Mouse (Mus musculus) left cerebral cortex, postnatal 36 days (tissue): ENCODE results near the gene Itprid1. TPM values are rescaled to one million over a fixed set of nuclear protein-coding genes. Genes with fewer than 3 reads are reported as not detected.
A peak's percentile ranks its signal among the peaks of the same experiment; 100 is the strongest.

Experiments used
- DNase-seq, 2 experiments: peaks; one replicate each; pipeline ENCODE4 v3.0.0; 2021 to 2022; ENCODE audit warnings: low spot score in 2 of 2, mixed read lengths in 1 of 2
- intact Hi-C: fragments of 180-260 bp; cut with DNase I; formaldehyde crosslinking; loops from one replicate; pipeline ENCODE4 v1.15.1; 2025
- total RNA-seq, 2 experiments: library from RNA; stranded (reverse); gene quantifications; 2 replicates each; pipeline ENCODE4 v1.2.3; 2021

Gene Itprid1
- total RNA-seq: 1 to 10 TPM; 1.2 to 2.1 TPM

DNA sequence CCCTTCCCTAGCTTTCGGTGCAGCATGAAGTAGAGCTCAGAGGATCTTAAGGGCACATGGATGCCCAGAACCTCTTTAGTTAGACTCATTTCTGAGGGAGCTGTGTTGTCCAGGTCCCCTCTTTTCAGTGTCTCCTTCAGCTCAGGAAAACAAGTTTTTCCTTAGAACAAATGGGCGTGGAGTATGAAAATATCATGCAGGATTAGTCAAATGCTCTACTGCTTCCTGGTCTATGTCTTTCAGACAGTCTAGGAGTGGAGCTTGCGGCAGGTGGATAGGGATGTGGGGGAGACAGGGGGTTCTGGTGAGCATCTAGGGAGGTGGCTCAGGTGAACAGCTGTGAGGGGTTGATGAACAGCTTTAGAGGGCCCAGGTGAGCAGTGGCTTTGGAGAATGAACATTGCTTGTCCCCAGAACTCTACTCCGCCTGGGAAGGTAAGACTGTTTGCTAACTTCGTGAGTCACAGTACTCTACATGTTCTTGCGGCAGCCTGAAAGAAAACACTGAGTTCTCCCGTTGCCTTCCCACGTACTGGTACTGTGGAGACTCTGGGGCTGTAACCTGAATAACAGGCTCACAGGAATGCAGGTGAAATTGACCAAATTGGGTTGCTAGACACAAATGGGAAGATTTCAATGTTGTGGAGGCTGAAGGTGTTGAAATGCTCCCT, at the start of gene Itprid1:
TSS of gene Itprid1 (plus strand) at position 246 of the 671 bp plus-strand sequence.
- intact Hi-C loops: no loop called here
- DNase-seq: peak in 1 of 2 experiments; percentile 15

DNA sequence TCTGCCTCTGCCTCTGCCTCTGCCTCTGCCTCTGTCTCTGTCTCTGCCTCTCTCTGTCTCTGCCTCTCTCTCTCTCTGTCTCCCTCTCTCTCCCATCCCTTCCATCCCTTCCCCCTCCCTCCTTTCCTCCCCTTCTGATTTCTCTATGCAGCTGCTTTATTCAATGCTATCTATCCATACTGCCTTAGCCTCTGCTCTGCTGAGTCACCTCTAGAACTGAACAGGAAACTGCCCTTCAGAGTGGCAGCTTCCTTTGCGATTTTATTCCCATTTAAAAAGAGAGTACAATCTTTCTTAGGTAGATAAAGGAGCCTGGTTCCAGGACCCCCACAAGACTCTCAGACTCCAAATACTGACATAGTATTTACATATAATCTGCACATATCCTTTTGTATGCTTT, 47.1 kb upstream of the Itprid1 start:
- intact Hi-C loops: no loop called here

GRCm38 (mm10) chr6:55791852-55792496, 44.7 kb upstream of the Itprid1 start:
- intact Hi-C loops: no loop called here
- DNase-seq: no peak

More for the DNA sequence above, 47.1 kb upstream of the Itprid1 start:
- DNase-seq: no peak

GRCm38 (mm10) chr6:55792536-55792935, 44.2 kb upstream of the Itprid1 start:
- peak in 1 of 2 experiments; percentile 43 for DNase-seq
- intact Hi-C loops: no loop called here

DNA sequence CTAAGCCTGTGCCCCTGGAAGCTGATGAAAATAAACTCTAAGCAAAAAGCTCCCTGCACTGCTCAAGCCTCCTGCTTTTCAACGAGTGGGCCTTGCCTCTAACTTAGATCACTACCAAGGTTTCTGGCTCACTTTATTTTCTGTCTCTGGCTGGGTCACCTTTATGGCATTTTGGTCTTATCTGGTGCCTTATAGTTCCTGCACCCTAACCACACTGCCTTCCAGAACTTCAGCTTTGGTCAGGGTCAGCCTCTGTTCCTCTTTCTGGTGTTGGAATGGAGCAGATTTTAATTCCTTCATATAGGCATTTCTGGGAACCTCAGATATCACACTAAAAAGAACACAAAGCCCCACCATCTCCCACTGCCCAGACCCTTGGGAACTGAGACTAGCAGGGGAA, 34.0 kb upstream of the Itprid1 start:
- intact Hi-C loops: loop anchor here (5.0 to 10.0 kb wide), 3 partner anchors 85 to 238 kb away; partner anchors contain the start of gene Neurod6
- DNase-seq: no peak

GRCm38 (mm10) chr6:55803357-55803756, 33.3 kb upstream of the Itprid1 start:
- intact Hi-C loops: loop anchor here (5.0 to 10.0 kb wide), 3 partner anchors 86 to 239 kb away; partner anchors contain the start of gene Neurod6
- no peak for DNase-seq

DNA sequence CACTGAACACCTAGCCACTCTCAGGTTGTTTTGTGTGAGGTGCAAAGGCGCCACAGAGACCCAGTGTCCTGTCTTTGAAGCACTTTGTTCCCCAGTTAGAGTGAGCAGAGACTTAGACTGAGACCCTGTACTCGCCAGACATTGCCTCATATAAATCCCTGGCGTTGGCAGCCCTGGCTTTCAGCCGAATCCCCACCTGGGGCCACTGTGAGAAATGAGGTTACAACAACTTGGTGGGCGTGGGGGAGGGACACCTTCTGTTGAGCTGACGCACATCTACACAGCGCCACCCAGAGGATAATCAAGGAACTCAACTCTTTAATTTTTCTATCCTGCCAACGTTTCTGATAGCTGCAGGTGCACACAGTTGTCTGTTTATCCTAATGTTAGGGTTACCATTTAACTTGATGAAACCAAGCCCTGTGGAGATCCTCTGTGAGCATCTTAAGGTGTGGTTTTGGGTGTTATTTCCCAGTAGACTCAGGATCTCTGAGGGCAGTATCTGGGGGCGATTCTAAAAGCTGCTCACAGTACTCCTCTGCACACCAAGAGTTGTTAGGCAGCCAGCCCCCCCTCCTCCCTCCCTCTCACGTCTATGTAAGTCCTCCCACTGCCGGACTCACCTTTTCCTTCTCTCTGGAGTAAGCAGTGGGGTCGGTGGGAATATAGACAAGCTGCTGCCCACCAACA, 32.6 kb upstream of the Itprid1 start:
- intact Hi-C loops: loop anchor here (5.0 to 10.0 kb wide), 3 partner anchors 87 to 239 kb away; partner anchors contain the start of gene Neurod6
- peak; percentile 70 for DNase-seq

- intact Hi-C loops: loop anchor here (5.0 to 10.0 kb wide), 3 partner anchors 87 to 240 kb away; partner anchors contain the start of gene Neurod6
- peak in 1 of 2 experiments; percentile 48 for DNase-seq
Observed at GRCm38 (mm10) chr6:55804681-55805000, 32.1 kb upstream of the Itprid1 start.

GRCm38 (mm10) chr6:55805291-55806137, 31.2 kb upstream of the Itprid1 start:
- intact Hi-C loops: loop anchor here (10.0 kb wide), 1 partner anchor 241 kb away; no protein-coding TSS in a partner anchor
- DNase-seq: peak in 1 of 2 experiments; percentile 71

- no peak for DNase-seq
- intact Hi-C loops: loop anchor here (10.0 kb wide), 1 partner anchor 242 kb away; no protein-coding TSS in a partner anchor
Observed at GRCm38 (mm10) chr6:55806537-55806936, 30.2 kb upstream of the Itprid1 start.

DNA sequence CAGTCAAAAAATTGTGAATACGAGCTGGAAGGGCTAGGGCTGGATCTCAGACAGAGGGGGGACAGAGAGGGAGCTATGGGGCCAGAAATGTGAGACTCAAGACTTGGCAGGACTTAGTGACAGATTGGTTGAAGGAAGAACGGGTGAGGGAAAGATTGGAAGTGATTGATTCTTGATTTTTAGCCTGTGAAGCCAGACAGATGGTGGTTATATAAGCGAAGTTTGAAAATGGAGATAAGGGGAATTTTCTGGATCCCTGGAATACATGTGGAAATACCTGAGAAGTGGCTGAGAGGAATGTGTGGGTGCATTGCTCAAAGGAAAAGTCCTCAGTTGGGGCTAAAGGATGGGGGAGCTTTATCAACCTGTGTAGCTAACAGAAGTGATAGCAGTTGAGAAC, 28.0 kb upstream of the Itprid1 start:
- intact Hi-C loops: loop anchor here (10.0 kb wide), 1 partner anchor 244 kb away; no protein-coding TSS in a partner anchor
- no peak for DNase-seq

DNA sequence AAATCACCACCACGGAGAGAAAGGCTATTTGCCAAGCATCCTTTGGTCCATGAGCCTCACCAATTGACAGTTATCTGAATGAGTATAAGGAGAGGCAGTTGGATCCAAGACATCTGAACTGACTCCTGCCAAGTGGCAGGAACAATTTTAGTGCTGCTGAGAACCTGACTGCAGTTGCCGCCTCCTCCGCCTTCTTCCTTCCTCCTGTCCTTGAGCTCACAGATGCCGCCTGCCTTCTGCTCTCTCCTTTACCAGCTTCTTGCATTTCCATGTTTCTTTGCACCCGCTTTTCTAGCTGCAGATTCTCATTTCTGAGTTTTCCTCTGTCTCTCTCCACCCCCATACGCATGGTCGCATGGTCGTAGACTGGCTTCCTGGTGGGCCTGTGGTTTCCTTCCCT, 25.5 kb upstream of the Itprid1 start:
- DNase-seq: peak; percentile 78 to 81
- intact Hi-C loops: loop anchor here (5.0 to 10.0 kb wide), 3 partner anchors 134 to 289 kb away; no protein-coding TSS in a partner anchor

DNA sequence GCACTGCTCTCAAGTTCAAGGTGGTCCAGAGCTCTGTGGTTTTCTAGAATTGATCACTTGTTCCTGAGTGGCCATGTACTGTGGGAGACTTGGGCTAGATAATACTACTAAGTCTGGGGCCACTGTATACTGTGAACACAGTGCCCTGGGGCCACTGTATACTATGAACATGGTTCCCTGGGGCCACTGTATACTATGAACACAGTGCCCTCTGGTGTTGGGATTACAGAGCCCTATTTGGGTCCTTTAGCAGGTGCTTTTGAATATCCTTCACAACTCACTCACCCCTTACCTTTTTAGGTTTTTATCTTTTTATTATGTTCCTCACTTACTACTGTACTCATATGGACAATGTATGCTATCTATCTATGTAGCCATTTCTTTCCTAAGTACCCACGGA, 24.3 kb upstream of the Itprid1 start:
- no peak for DNase-seq
- intact Hi-C loops: loop anchor here (5.0 to 10.0 kb wide), 3 partner anchors 132 to 290 kb away; no protein-coding TSS in a partner anchor

DNA sequence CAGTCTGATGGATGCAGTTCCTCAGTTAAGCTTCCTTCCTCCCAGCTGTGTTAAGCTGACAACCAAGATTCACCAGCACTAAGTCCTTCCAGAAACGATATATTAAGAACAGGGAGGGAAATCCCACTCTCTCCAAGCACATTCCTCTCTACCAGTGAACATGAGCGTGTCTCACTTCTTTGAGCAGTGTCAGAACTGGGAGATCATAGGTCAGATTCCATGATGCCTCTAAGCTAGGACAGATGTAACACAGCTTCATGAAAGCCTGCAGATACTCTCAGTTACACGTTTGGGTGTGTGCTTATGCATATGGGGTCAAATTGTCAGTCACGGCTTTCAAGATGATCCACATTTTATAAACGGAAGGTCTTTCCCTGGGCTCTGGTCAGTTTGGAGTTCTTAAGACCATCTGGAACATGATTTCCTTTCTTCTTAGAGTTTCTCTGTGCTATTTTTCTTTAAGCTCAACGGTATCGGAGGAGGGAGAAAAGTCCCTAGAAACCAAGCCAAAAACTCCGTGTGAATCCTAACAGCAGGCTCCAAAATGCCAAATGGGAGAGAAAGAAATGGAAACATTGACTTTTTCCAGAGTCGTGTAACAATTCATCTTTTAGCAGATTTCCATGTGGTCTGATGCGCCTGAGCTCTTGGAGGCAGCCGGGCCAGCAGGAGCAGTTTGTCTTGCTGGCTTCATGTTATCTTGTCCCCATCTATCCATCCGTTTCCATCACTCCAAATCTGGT, 22.3 kb upstream of the Itprid1 start:
- intact Hi-C loops: loop anchor here (5.0 to 10.0 kb wide), 3 partner anchors 130 to 292 kb away; no protein-coding TSS in a partner anchor
- peak in 1 of 2 experiments; percentile 31 for DNase-seq

- DNase-seq: no peak
- intact Hi-C loops: loop anchor here (10.0 kb wide), 1 partner anchor 128 kb away; no protein-coding TSS in a partner anchor
Observed at GRCm38 (mm10) chr6:55816911-55817310, 19.8 kb upstream of the Itprid1 start.

- intact Hi-C loops: no loop called here
Observed at GRCm38 (mm10) chr6:55829722-55830121, 7.0 kb upstream of the Itprid1 start.

DNA sequence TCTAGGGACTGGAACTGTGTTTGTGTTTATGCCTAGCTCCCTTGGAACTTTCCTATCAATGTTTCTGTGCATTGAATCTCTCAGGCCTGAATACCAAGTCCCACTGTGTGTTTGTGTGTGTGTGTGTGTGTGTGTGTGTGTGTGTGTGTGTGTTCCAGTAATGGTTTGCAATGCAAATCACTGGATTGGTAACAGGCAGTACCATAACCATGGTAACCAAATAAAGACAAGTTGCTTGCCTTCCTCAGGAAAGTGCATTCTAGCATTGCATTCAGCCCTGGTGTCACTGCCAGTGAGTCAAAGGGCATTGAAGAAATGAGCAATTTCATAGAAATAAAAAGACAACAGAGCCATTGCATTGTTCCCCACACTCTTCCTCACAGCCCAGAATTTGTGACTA, 15.9 kb downstream of the Itprid1 start:
- no peak for DNase-seq
- intact Hi-C loops: no loop called here

More at GRCm38 (mm10) chr6:55829722-55830121, 7.0 kb upstream of the Itprid1 start:
- DNase-seq: no peak

GRCm38 (mm10) chr6:55856085-55856484, 19.4 kb downstream of the Itprid1 start:
- DNase-seq: peak in 1 of 2 experiments; percentile 12
- intact Hi-C loops: no loop called here
